Mouse (Mus musculus): Measurements from ENCODE around the gene Dlat. TPM values are rescaled to one million over a fixed set of nuclear protein-coding genes. Genes with fewer than 3 reads are reported as not detected.
"Not testable (repeated sequence)": the region's sequence is repeated elsewhere in the genome, so short reads cannot be mapped to it uniquely, and the experiment has no call there.

The Dlat gene
- polyA plus RNA-seq, 1 experiment from 2014 or later = 47.4 TPM

DNA sequence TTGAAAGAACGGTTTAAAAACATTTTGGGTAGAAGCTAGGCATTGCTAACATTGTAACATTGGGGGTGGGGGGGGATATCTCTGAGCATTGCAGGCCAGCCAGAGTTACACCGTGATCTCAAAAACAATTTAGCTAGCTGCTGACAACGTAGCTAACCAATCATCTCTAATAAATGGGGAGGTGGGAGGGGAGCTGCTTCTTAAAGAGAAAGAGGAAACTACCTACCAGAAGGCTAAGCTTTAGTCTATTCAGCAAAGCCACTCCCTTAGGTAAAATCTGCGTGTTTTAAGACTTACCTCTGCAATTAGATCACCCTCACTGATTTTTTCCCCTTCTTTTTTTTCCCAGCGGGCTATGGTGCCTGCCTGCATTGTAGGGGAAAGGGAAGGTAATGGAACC is 1.2 kb downstream of the Dlat start:
- peaks cover 11% of the 10 kb centered on the region; the same call in 1 of the 2 replicates for H3K4me1 ChIP-seq
- no peak for ATAC-seq (ENCODE audit: insufficient number of reproducible peaks, insufficient read depth, low FRiP score, low TSS enrichment)
- 25% methylated on average over 5 of the region's 5 CpGs for WGBS
- no peaks in the 10 kb centered on the region for H3K27me3 ChIP-seq
- peak overlapping the region; percentile 71 for H3K4me2 ChIP-seq (replicated peaks)
- peak overlapping the region; percentile 93 for H3K9ac ChIP-seq
- H3K4me3 ChIP-seq = peak overlapping the region; percentile 92
- H3K9me3 ChIP-seq = no peaks in the 10 kb centered on the region
- peaks cover 28% of the 10 kb centered on the region for H3K36me3 ChIP-seq
- H3K27ac ChIP-seq = peak overlapping the region; percentile 88; the same call in 1 of the 2 replicates

GRCm38 (mm10) chr9:50650503-50650902 is 9.1 kb downstream of the Dlat start:
- H3K27ac ChIP-seq = no peak overlapping the region
- no peak overlapping the region for H3K9ac ChIP-seq
- H3K36me3 ChIP-seq = peaks cover 74% of the 10 kb centered on the region
- no peaks in the 10 kb centered on the region for H3K27me3 ChIP-seq
- no peaks in the 10 kb centered on the region for H3K4me1 ChIP-seq
- 93% methylated on average over 10 of the region's 10 CpGs for WGBS
- no peak for ATAC-seq (ENCODE audit: insufficient number of reproducible peaks, insufficient read depth, low FRiP score, low TSS enrichment)
- H3K4me3 ChIP-seq = no peak overlapping the region
- H3K9me3 ChIP-seq = no peaks in the 10 kb centered on the region
- no peak overlapping the region for H3K4me2 ChIP-seq (replicated peaks)

GRCm38 (mm10) chr9:50646826-50647370 is 12.7 kb downstream of the Dlat start:
- H3K9me3 ChIP-seq = no peaks in the 10 kb centered on the region
- no peak overlapping the region for H3K4me2 ChIP-seq (replicated peaks)
- no peak overlapping the region for H3K4me3 ChIP-seq
- H3K4me1 ChIP-seq = no peaks in the 10 kb centered on the region
- WGBS = 70% methylated on average over 10 of the region's 10 CpGs
- no peak overlapping the region for H3K9ac ChIP-seq
- H3K36me3 ChIP-seq = peaks cover 76% of the 10 kb centered on the region
- H3K27ac ChIP-seq = no peak overlapping the region
- ATAC-seq (ENCODE audit: insufficient number of reproducible peaks, insufficient read depth, low FRiP score, low TSS enrichment) = no peak
- H3K27me3 ChIP-seq = no peaks in the 10 kb centered on the region

DNA sequence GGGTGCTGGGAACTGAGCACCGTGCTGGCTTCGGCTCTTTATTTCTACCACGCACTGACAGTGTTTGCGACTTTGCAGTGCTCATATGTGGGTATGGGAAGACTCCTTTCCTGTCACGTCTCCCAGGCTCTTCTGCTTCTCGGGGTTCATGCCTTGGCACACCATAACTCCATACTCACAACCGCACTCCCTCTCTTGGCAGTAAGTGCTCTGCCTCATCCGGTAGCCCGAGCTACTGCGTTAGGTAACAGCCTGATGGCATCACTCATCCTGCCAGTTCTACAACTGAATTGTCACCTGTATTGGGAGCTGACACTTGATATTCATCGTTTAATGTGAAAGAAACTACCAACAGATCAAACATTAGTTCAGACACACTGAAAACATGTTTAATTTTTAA is 25.3 kb downstream of the Dlat start:
- 93% methylated on average over 11 of the region's 11 CpGs for WGBS

DNA sequence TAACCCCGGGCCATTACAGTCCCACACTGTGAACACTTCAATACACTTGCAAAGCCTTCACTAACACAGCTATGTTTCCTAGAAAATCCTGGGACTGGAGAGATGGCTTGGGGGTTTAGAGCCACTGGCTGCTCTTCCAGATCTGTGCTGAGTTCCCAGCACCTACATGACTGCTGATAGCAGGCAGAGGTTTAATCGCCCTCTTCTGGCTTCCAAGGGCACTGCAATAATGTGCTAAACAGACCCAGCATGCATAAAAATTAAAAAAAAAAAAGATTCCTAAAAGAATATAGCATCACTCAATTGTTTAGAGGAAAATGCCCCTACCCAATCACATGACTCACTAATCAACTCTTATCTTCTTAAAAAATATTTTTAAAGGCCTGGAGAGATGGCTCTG is 26.5 kb downstream of the Dlat start:
- Histone ChIP-seq H3K27me3 (no peaks in the 10 kb centered on the region), H3K27ac (no peak overlapping the region), H3K4me1 (no peaks in the 10 kb centered on the region), H3K9me3 (no peaks in the 10 kb centered on the region), H3K4me3 (no peak overlapping the region), H3K4me2 (replicated peaks) (no peak overlapping the region), H3K36me3 (peaks cover 22% of the 10 kb centered on the region), H3K9ac (no peak overlapping the region)
- 63% methylated on average over 2 of the region's 2 CpGs for WGBS
- no peak for ATAC-seq (ENCODE audit: insufficient number of reproducible peaks, insufficient read depth, low FRiP score, low TSS enrichment)

More for the DNA sequence above, 25.3 kb downstream of the Dlat start:
- Histone ChIP-seq H3K36me3 (peaks cover 29% of the 10 kb centered on the region), H3K4me2 (replicated peaks) (no peak overlapping the region), H3K9me3 (no peaks in the 10 kb centered on the region), H3K27ac (no peak overlapping the region), H3K27me3 (no peaks in the 10 kb centered on the region), H3K4me1 (no peaks in the 10 kb centered on the region), H3K4me3 (no peak overlapping the region), H3K9ac (no peak overlapping the region)
- ATAC-seq (ENCODE audit: insufficient number of reproducible peaks, insufficient read depth, low FRiP score, low TSS enrichment) = no peak

- H3K4me2 ChIP-seq (replicated peaks) = no peak overlapping the region
- 79% methylated on average over 6 of the region's 6 CpGs for WGBS
- H3K9ac ChIP-seq = no peak overlapping the region
- H3K27ac ChIP-seq = no peak overlapping the region
- ATAC-seq (ENCODE audit: insufficient number of reproducible peaks, insufficient read depth, low FRiP score, low TSS enrichment) = no peak
- no peaks in the 10 kb centered on the region for H3K27me3 ChIP-seq
- H3K4me3 ChIP-seq = no peak overlapping the region
- no peaks in the 10 kb centered on the region for H3K4me1 ChIP-seq
- peaks cover 18% of the 10 kb centered on the region for H3K36me3 ChIP-seq
- H3K9me3 ChIP-seq = no peaks in the 10 kb centered on the region
Measured at GRCm38 (mm10) chr9:50632016-50632688, 27.4 kb downstream of the Dlat start.

DNA sequence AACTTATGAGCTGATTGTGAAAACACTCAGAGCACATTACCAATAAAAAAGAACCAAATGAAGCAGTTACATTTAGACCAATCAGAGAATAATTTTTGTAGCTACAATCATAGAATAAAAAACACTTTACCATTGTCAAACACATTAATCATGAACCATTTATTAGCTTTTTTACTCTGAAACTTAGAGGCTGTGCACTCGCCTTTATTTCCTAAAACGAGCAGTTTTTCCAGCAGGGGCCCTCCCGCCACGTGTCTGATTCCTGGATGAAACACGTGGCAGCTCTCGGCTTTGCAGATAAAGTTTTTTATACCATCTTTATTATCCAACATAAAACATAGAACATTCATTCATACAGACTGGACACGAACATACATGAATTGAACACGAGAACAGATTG is 28.7 kb downstream of the Dlat start:
- H3K9me3 ChIP-seq; H3K4me3 ChIP-seq; H3K27me3 ChIP-seq; ATAC-seq (ENCODE audit: insufficient number of reproducible peaks, insufficient read depth, low FRiP score, low TSS enrichment); H3K4me1 ChIP-seq; H3K4me2 ChIP-seq (replicated peaks); H3K9ac ChIP-seq; H3K27ac ChIP-seq: not testable (repeated sequence)
- WGBS = 90% methylated on average over 6 of the region's 8 CpGs
- H3K36me3 ChIP-seq = peaks cover 14% of the 10 kb centered on the region

DNA sequence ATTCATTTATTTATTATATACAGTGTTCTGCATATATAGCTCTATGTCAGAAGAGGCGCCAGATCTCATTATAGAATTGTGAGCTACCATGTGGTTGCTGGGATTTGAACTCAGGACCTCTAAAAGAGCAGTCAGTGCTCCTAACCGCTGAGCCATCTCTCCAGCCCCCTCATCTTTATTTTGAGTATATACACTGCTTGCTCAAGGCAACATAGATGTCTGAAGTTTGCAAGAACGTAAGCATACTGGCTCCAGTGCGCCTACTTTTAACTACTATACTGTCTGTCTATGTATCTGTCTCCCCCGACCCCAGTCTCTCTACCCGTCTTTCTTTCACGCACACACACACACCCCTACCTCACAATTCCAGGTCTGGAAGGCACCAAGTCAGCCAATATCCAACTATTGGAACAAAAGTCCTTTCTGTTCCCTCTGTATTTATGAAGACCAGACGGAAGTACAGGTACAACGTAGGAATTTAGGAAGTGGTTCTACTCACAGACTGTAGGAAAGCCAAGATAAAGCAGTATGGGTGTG is 41.7 kb downstream of the Dlat start:
- peaks cover 22% of the 10 kb centered on the region for H3K36me3 ChIP-seq
- no peak overlapping the region for H3K27ac ChIP-seq
- H3K4me2 ChIP-seq (replicated peaks) = peak overlapping the region; percentile 71
- H3K27me3 ChIP-seq = no peaks in the 10 kb centered on the region
- WGBS = 62% methylated on average over 9 of the region's 9 CpGs
- H3K4me1 ChIP-seq = peaks cover 8% of the 10 kb centered on the region; the same call in 1 of the 2 replicates
- no peaks in the 10 kb centered on the region for H3K9me3 ChIP-seq
- peak overlapping the region; percentile 98 for H3K4me3 ChIP-seq
- ATAC-seq (ENCODE audit: insufficient number of reproducible peaks, insufficient read depth, low FRiP score, low TSS enrichment) = no peak
- H3K9ac ChIP-seq = no peak overlapping the region

- ATAC-seq (ENCODE audit: insufficient number of reproducible peaks, insufficient read depth, low FRiP score, low TSS enrichment) = peak; percentile 89
- Histone ChIP-seq H3K9me3 (no peaks in the 10 kb centered on the region), H3K4me3 (peak within 1 kb of the TSS; percentile 98), H3K36me3 (peaks cover 29% of the 10 kb centered on the region), H3K4me2 (replicated peaks) (peak within 1 kb of the TSS; percentile 71), H3K4me1 (peaks cover 8% of the 10 kb centered on the region; the same call in 1 of the 2 replicates), H3K9ac (peak within 1 kb of the TSS; percentile 98), H3K27ac (peak within 1 kb of the TSS; percentile 91), H3K27me3 (no peaks in the 10 kb centered on the region)
- under 1% methylated on average over 68 of the region's 81 CpGs for WGBS
Measured at GRCm38 (mm10) chr9:50616766-50617603, 42.6 kb downstream of the Dlat start, which contains the start of the genes Pih1d2 and Nkapd1. TSS of gene Pih1d2 (plus strand) at chr9:50617321. TSS of gene Nkapd1 (minus strand) at chr9:50617464.

DNA sequence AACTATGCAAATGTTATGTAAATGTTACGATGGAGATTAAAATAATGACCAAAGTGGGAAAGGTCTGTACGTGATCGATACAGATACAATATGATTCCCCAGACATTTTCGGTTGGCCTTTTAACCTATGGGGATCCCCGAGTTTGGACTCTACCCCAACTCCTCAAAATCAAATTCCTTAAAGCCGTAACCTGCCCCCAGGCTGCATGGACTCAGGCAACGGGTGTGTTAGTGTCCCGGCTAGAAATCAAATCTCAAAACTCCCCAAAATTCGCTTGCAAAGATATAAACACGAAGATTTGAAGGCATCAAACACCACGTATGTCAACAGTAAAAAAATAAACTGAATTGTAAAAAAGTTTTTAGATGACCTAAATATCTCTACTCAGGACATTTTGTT is 43.4 kb downstream of the Dlat start:
- Histone ChIP-seq H3K4me3 (peak overlapping the region; percentile 98), H3K27me3 (no peaks in the 10 kb centered on the region), H3K27ac (no peak overlapping the region), H3K9ac (peak overlapping the region; percentile 98), H3K9me3 (no peaks in the 10 kb centered on the region), H3K36me3 (peaks cover 36% of the 10 kb centered on the region), H3K4me2 (replicated peaks) (peak overlapping the region; percentile 71), H3K4me1 (peaks cover 8% of the 10 kb centered on the region; the same call in 1 of the 2 replicates)
- 36% methylated on average over 11 of the region's 11 CpGs for WGBS
- ATAC-seq (ENCODE audit: insufficient number of reproducible peaks, insufficient read depth, low FRiP score, low TSS enrichment) = no peak

GRCm38 (mm10) chr9:50612115-50612514 is 47.5 kb downstream of the Dlat start:
- H3K4me2 ChIP-seq (replicated peaks) = no peak overlapping the region
- H3K9me3 ChIP-seq = no peaks in the 10 kb centered on the region
- no peak overlapping the region for H3K27ac ChIP-seq
- WGBS = 82% methylated on average over 4 of the region's 4 CpGs
- H3K36me3 ChIP-seq = peaks cover 69% of the 10 kb centered on the region
- no peak for ATAC-seq (ENCODE audit: insufficient number of reproducible peaks, insufficient read depth, low FRiP score, low TSS enrichment)
- H3K27me3 ChIP-seq = no peaks in the 10 kb centered on the region
- no peak overlapping the region for H3K9ac ChIP-seq
- H3K4me1 ChIP-seq = peaks cover 8% of the 10 kb centered on the region; the same call in 1 of the 2 replicates
- no peak overlapping the region for H3K4me3 ChIP-seq

Data from embryonic facial prominence, embryonic 12.5 days (tissue).